Mouse (Mus musculus): ENCODE results near the gene Tmem51. TPM values are rescaled to one million over a fixed set of nuclear protein-coding genes. Genes with fewer than 3 reads are reported as not detected.
A peak's percentile ranks its signal among the peaks of the same experiment; 100 is the strongest.

Gene Tmem51
- polyA plus RNA-seq, 1 experiment from 2014 or later, result 4.0 TPM

- H3K9ac ChIP-seq (replicated peaks; ENCODE audit: low read depth, low read length), result no peak overlapping the region
- 0 out of 2 replicates have a peak, but pooled peaks cover 2% of the 10 kb centered on the region for H3K27me3 ChIP-seq (ENCODE audit: control insufficient read depth, insufficient read depth, low read length)
- H3K4me3 ChIP-seq (ENCODE audit: low read depth, low read length), result no peak overlapping the region
- no peaks in the 10 kb centered on the region for H3K36me3 ChIP-seq (ENCODE audit: control insufficient read depth, insufficient read depth, low read length)
- H3K4me2 ChIP-seq (ENCODE audit: low read depth, low read length), result no peak overlapping the region
- no peaks in the 10 kb centered on the region for H3K9me3 ChIP-seq (ENCODE audit: control insufficient read depth, low read length)
- no peak overlapping the region for H3K27ac ChIP-seq (ENCODE audit: low read depth, low read length)
- ATAC-seq (ENCODE audit: low read depth), result no peak
- peaks cover 4% of the 10 kb centered on the region; the same call in 1 of the 2 replicates for H3K4me1 ChIP-seq (ENCODE audit: control insufficient read depth, insufficient read depth, low read length)
- 79% methylated on average over 8 of the region's 8 CpGs for WGBS
Observed at GRCm38 (mm10) chr4:142065270-142065669, 18.8 kb downstream of the Tmem51 start.

- Histone ChIP-seq H3K9ac (replicated peaks; ENCODE audit: low read depth, low read length) (no peak overlapping the region), H3K4me3 (ENCODE audit: low read depth, low read length) (no peak overlapping the region), H3K4me2 (ENCODE audit: low read depth, low read length) (no peak overlapping the region), H3K9me3 (ENCODE audit: control insufficient read depth, low read length) (no peaks in the 10 kb centered on the region), H3K4me1 (ENCODE audit: control insufficient read depth, insufficient read depth, low read length) (peaks cover 4% of the 10 kb centered on the region; the same call in 1 of the 2 replicates), H3K27me3 (ENCODE audit: control insufficient read depth, insufficient read depth, low read length) (0 out of 2 replicates have a peak, but pooled peaks cover 2% of the 10 kb centered on the region), H3K27ac (ENCODE audit: low read depth, low read length) (no peak overlapping the region), H3K36me3 (ENCODE audit: control insufficient read depth, insufficient read depth, low read length) (no peaks in the 10 kb centered on the region)
- WGBS, result 91% methylated on average over 11 of the region's 11 CpGs
- no peak for ATAC-seq (ENCODE audit: low read depth)
Observed at GRCm38 (mm10) chr4:142064582-142065228, 19.4 kb downstream of the Tmem51 start.

- 86% methylated on average over 8 of the region's 8 CpGs for WGBS
- H3K9ac ChIP-seq (replicated peaks; ENCODE audit: low read depth, low read length), result no peak overlapping the region
- ATAC-seq (ENCODE audit: low read depth), result no peak
- peaks cover 4% of the 10 kb centered on the region; the same call in 1 of the 2 replicates for H3K4me1 ChIP-seq (ENCODE audit: control insufficient read depth, insufficient read depth, low read length)
- no peak overlapping the region for H3K27ac ChIP-seq (ENCODE audit: low read depth, low read length)
- no peaks in the 10 kb centered on the region for H3K9me3 ChIP-seq (ENCODE audit: control insufficient read depth, low read length)
- H3K4me3 ChIP-seq (ENCODE audit: low read depth, low read length), result no peak overlapping the region
- no peaks in the 10 kb centered on the region for H3K27me3 ChIP-seq (ENCODE audit: control insufficient read depth, insufficient read depth, low read length)
- no peak overlapping the region for H3K4me2 ChIP-seq (ENCODE audit: low read depth, low read length)
- no peaks in the 10 kb centered on the region for H3K36me3 ChIP-seq (ENCODE audit: control insufficient read depth, insufficient read depth, low read length)
Observed at GRCm38 (mm10) chr4:142063057-142063534, 21.0 kb downstream of the Tmem51 start.

GRCm38 (mm10) chr4:142061485-142062240 lies 22.4 kb downstream of the Tmem51 start:
- no peak overlapping the region for H3K9ac ChIP-seq (replicated peaks; ENCODE audit: low read depth, low read length)
- H3K36me3 ChIP-seq (ENCODE audit: control insufficient read depth, insufficient read depth, low read length), result no peaks in the 10 kb centered on the region
- ATAC-seq (ENCODE audit: low read depth), result no peak
- no peak overlapping the region for H3K27ac ChIP-seq (ENCODE audit: low read depth, low read length)
- peaks cover 4% of the 10 kb centered on the region; the same call in 1 of the 2 replicates for H3K4me1 ChIP-seq (ENCODE audit: control insufficient read depth, insufficient read depth, low read length)
- H3K4me2 ChIP-seq (ENCODE audit: low read depth, low read length), result no peak overlapping the region
- WGBS, result 76% methylated on average over 23 of the region's 23 CpGs
- H3K27me3 ChIP-seq (ENCODE audit: control insufficient read depth, insufficient read depth, low read length), result no peaks in the 10 kb centered on the region
- H3K4me3 ChIP-seq (ENCODE audit: low read depth, low read length), result no peak overlapping the region
- no peaks in the 10 kb centered on the region for H3K9me3 ChIP-seq (ENCODE audit: control insufficient read depth, low read length)

DNA sequence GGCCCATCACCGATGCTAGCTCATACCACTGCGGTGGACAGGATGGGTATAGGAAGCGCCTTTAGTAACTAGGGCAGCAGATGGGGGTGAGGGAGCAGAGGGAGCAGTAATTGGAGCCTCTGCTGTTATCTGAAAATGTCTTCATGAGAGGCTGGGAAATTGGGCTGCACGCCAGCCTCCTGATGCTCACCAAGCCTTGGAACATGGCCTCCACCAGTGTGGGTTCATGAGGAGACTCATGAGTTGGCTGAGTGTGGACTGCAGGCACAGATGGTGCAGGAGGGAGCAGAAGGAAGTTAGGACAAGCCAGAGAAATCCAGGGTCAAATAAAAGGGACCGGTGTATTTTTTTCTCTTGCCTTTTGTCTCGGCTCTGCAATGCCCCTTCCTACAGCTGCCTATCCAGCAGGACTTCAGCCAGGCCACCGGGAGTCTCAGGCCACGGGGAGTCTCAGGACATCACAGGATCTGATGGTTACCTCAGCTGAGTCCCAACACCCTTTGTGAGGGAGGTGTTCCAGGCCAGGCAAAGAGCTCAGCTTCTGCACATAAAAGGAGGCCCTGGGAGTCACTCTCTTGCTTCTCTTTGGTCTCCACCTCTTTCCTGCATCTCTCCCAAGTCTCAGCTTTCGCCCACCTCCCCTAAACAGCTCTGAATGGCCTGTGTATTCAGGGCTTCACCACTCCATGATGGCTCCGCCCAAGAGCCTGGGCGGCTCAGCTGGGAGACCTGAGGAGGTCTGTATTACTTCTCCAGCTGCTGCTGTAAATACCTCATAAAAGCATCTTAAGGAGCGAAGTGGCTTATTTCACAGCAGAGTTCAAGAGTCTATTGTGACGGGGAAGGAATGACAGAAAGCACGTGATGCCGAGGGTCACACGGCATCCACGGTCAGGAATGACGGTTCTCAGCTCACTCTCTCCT lies 23.4 kb downstream of the Tmem51 start:
- Histone ChIP-seq H3K9ac (replicated peaks; ENCODE audit: low read depth, low read length) (no peak overlapping the region), H3K27me3 (ENCODE audit: control insufficient read depth, insufficient read depth, low read length) (no peaks in the 10 kb centered on the region), H3K4me2 (ENCODE audit: low read depth, low read length) (no peak overlapping the region), H3K4me3 (ENCODE audit: low read depth, low read length) (no peak overlapping the region), H3K9me3 (ENCODE audit: control insufficient read depth, low read length) (no peaks in the 10 kb centered on the region), H3K27ac (ENCODE audit: low read depth, low read length) (no peak overlapping the region), H3K36me3 (ENCODE audit: control insufficient read depth, insufficient read depth, low read length) (no peaks in the 10 kb centered on the region), H3K4me1 (ENCODE audit: control insufficient read depth, insufficient read depth, low read length) (no peaks in the 10 kb centered on the region)
- no peak for ATAC-seq (ENCODE audit: low read depth)
- WGBS, result 30% methylated on average over 18 of the region's 18 CpGs

- WGBS, result 87% methylated on average over 8 of the region's 8 CpGs
- H3K9ac ChIP-seq (replicated peaks; ENCODE audit: low read depth, low read length), result no peak overlapping the region
- H3K4me3 ChIP-seq (ENCODE audit: low read depth, low read length), result no peak overlapping the region
Observed at GRCm38 (mm10) chr4:142059841-142060193, 24.3 kb downstream of the Tmem51 start.

GRCm38 (mm10) chr4:142059113-142059840 lies 24.8 kb downstream of the Tmem51 start:
- Histone ChIP-seq H3K36me3 (ENCODE audit: control insufficient read depth, insufficient read depth, low read length) (no peaks in the 10 kb centered on the region), H3K27ac (ENCODE audit: low read depth, low read length) (no peak overlapping the region), H3K4me1 (ENCODE audit: control insufficient read depth, insufficient read depth, low read length) (no peaks in the 10 kb centered on the region), H3K9ac (replicated peaks; ENCODE audit: low read depth, low read length) (no peak overlapping the region), H3K4me3 (ENCODE audit: low read depth, low read length) (no peak overlapping the region), H3K4me2 (ENCODE audit: low read depth, low read length) (no peak overlapping the region), H3K27me3 (ENCODE audit: control insufficient read depth, insufficient read depth, low read length) (no peaks in the 10 kb centered on the region), H3K9me3 (ENCODE audit: control insufficient read depth, low read length) (no peaks in the 10 kb centered on the region)
- 79% methylated on average over 13 of the region's 13 CpGs for WGBS
- no peak for ATAC-seq (ENCODE audit: low read depth)

More at GRCm38 (mm10) chr4:142059841-142060193, 24.3 kb downstream of the Tmem51 start:
- no peaks in the 10 kb centered on the region for H3K9me3 ChIP-seq (ENCODE audit: control insufficient read depth, low read length)
- no peaks in the 10 kb centered on the region for H3K36me3 ChIP-seq (ENCODE audit: control insufficient read depth, insufficient read depth, low read length)
- H3K4me1 ChIP-seq (ENCODE audit: control insufficient read depth, insufficient read depth, low read length), result no peaks in the 10 kb centered on the region
- H3K27ac ChIP-seq (ENCODE audit: low read depth, low read length), result no peak overlapping the region
- no peak for ATAC-seq (ENCODE audit: low read depth)
- H3K4me2 ChIP-seq (ENCODE audit: low read depth, low read length), result no peak overlapping the region
- H3K27me3 ChIP-seq (ENCODE audit: control insufficient read depth, insufficient read depth, low read length), result no peaks in the 10 kb centered on the region

DNA sequence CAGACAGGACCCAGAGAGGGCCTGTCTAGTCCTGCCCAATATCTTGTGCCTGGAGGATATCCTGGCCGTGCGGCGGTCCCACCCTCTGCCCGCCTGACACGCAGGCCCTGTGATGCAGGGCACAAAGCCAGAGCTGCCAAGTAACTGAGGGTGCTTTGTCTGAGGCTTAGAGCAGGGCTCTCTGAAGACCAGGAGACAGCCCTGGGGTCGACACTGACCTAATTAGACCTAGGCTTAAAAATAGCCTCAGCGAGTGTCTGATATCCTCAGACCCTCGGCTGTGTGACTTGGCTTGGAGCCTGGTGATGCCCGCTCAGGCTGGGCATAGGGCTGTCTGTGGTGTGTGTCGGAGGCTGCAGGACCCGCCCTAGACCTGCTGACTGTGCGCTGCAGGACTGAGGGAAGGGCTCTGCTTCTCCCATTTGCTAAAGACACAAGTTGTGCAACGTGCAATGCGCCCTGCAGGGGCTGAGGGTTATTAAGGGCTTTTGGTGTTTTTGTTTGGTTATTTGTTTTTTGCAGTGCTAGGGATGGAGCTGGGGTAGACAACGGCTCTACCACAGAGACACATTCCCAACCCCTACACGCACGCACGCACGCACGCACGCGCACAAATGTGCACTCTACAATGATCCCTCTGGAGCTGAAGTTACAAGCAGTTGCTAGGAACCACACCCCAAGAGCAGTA lies 26.4 kb downstream of the Tmem51 start:
- no peak overlapping the region for H3K4me3 ChIP-seq (ENCODE audit: low read depth, low read length)
- H3K9me3 ChIP-seq (ENCODE audit: control insufficient read depth, low read length), result no peaks in the 10 kb centered on the region
- H3K4me2 ChIP-seq (ENCODE audit: low read depth, low read length), result no peak overlapping the region
- WGBS, result 80% methylated on average over 22 of the region's 22 CpGs
- no peak overlapping the region for H3K27ac ChIP-seq (ENCODE audit: low read depth, low read length)
- H3K27me3 ChIP-seq (ENCODE audit: control insufficient read depth, insufficient read depth, low read length), result no peaks in the 10 kb centered on the region
- H3K9ac ChIP-seq (replicated peaks; ENCODE audit: low read depth, low read length), result no peak overlapping the region
- H3K4me1 ChIP-seq (ENCODE audit: control insufficient read depth, insufficient read depth, low read length), result no peaks in the 10 kb centered on the region
- 0 out of 2 replicates have a peak, but pooled peaks have one; percentile 44 for ATAC-seq (ENCODE audit: low read depth)
- no peaks in the 10 kb centered on the region for H3K36me3 ChIP-seq (ENCODE audit: control insufficient read depth, insufficient read depth, low read length)

Data from neural tube, embryonic 14.5 days (tissue).